Mouse (Mus musculus) cerebellum, adult 2 months (tissue): ENCODE data around the gene Gad2.

Experiments used
- CTCF ChIP-seq: fragments of 200-500 bp; IDR thresholded peaks from 2 replicates; pipeline ENCODE4 v1.5.1; 2011; ENCODE audit warnings: low read depth, mild to moderate bottlenecking, control low read depth, low read length, moderate library complexity, borderline replicate concordance; ENCODE audit not compliant: insufficient read depth
- POLR2A ChIP-seq: fragments of 200-500 bp; IDR thresholded peaks from 2 replicates; pipeline ENCODE4 v1.6.1; 2011; ENCODE audit warnings: low read length, control low read depth, borderline replicate concordance; ENCODE audit not compliant: insufficient read depth

GRCm38 (mm10) chr2:22740441-22740840 is 118.4 kb downstream of the Gad2 start:
- TF ChIP-seq CTCF (no peak), POLR2A (no peak)
